Comparison of ENCODE assay signal across 8 mouse cellular contexts in genomic region chr2:128687558-128688120, GRCm38 (mm10). TPM values are rescaled to one million over a fixed set of nuclear protein-coding genes. Genes with fewer than 3 reads are reported as not detected.
DNase-seq lines count a peak whose midpoint lies in the region; ATAC-seq and TF ChIP-seq lines count a peak whose summit lies in the region.

No protein-coding gene starts in this region.

- H3K9ac ChIP-seq in limb, embryonic 12.5 days (replicated peaks) = peak overlapping the region; percentile 97
- peak overlapping the region; percentile 95 for H3K9ac ChIP-seq in neural tube, embryonic 15.5 days (replicated peaks)

- peaks cover 3% of the 10 kb centered on the region; the same call in 1 of the 2 replicates for H3K4me1 ChIP-seq in lung, adult 2 months (ENCODE audit: control insufficient read depth, insufficient read depth, low read length)
- peaks cover 9% of the 10 kb centered on the region for H3K4me1 ChIP-seq in embryonic fibroblast, embryonic 13.5 days (ENCODE audit: control insufficient read depth, insufficient read depth, low read length)
- H3K4me1 ChIP-seq in limb, embryonic 12.5 days (replicated peaks) = peaks cover 12% of the 10 kb centered on the region
- peaks cover 21% of the 10 kb centered on the region for H3K4me1 ChIP-seq in neural tube, embryonic 15.5 days

- ATAC-seq in limb, embryonic 12.5 days (ENCODE audit: insufficient number of reproducible peaks, insufficient read depth, low FRiP score, low TSS enrichment, low read depth) = peak; percentile 78
- peak; percentile 89 for ATAC-seq in neural tube, embryonic 15.5 days (ENCODE audit: low FRiP score)

- peak overlapping the region; percentile 79 for H3K4me2 ChIP-seq in limb, embryonic 12.5 days
- H3K4me2 ChIP-seq in neural tube, embryonic 15.5 days = peak overlapping the region; percentile 67

- H3K9me3 ChIP-seq in limb, embryonic 12.5 days = no peaks in the 10 kb centered on the region
- H3K9me3 ChIP-seq in neural tube, embryonic 15.5 days (replicated peaks) = no peaks in the 10 kb centered on the region

- WGBS in lung, adult 2 months = 43% methylated on average over 10 of the region's 10 CpGs
- 42% methylated on average over 10 of the region's 10 CpGs for WGBS in limb, embryonic 12.5 days
- 44% methylated on average over 10 of the region's 10 CpGs for WGBS in neural tube, embryonic 15.5 days

- H3K27ac ChIP-seq in embryonic fibroblast, embryonic 13.5 days (ENCODE audit: insufficient read depth, low read length) = peak overlapping the region; percentile 89
- peak overlapping the region; percentile 91 for H3K27ac ChIP-seq in limb, embryonic 12.5 days
- peak overlapping the region; percentile 95 for H3K27ac ChIP-seq in neural tube, embryonic 15.5 days (replicated peaks)

- no peaks in the 10 kb centered on the region for H3K27me3 ChIP-seq in limb, embryonic 12.5 days
- no peaks in the 10 kb centered on the region for H3K27me3 ChIP-seq in neural tube, embryonic 15.5 days (replicated peaks)

- DNase-seq in lung, adult 2 months = no peak
- DNase-seq in lung, postnatal 25 days (ENCODE audit: low spot score) = no peak
- DNase-seq in urinary bladder, adult 18-20 months (ENCODE audit: low spot score in 2 of 2) = no peak
- DNase-seq in adipocyte (ENCODE audit: low spot score) = no peak
- no peak for DNase-seq in thymus, postnatal 36 days

- no peak for TF ChIP-seq CTCF in lung, adult 2 months (IDR thresholded peaks at IDR 0.05; ENCODE audit: insufficient read depth, low read length)
- TF ChIP-seq CTCF in embryonic fibroblast, embryonic 13.5 days (IDR thresholded peaks at IDR 0.05; ENCODE audit: borderline replicate concordance, insufficient read depth, low read length) = no peak

- peaks cover 27% of the 10 kb centered on the region for H3K36me3 ChIP-seq in limb, embryonic 12.5 days
- no peaks in the 10 kb centered on the region for H3K36me3 ChIP-seq in neural tube, embryonic 15.5 days

- no peak for TF ChIP-seq POLR2A in lung, adult 2 months (IDR thresholded peaks at IDR 0.05; ENCODE audit: borderline replicate concordance, extremely low read depth, low read depth, low read length)
- no peak for TF ChIP-seq POLR2A in embryonic fibroblast, embryonic 13.5 days (IDR thresholded peaks at IDR 0.05; ENCODE audit: low read depth, low read length)

- peak overlapping the region; percentile 99 for H3K4me3 ChIP-seq in lung, adult 2 months (replicated peaks; ENCODE audit: extremely low read depth, low read depth, low read length)
- peak overlapping the region; percentile 94; the same call in 1 of the 2 replicates for H3K4me3 ChIP-seq in embryonic fibroblast, embryonic 13.5 days (ENCODE audit: insufficient read depth, low read length)
- H3K4me3 ChIP-seq in limb, embryonic 12.5 days (replicated peaks) = peak overlapping the region; percentile 93
- peak overlapping the region; percentile 96 for H3K4me3 ChIP-seq in neural tube, embryonic 15.5 days (replicated peaks)

RNA-seq across cellular contexts. Expression of gene Anapc1, which starts 0.4 kb away (rescaled TPM):
- polyA plus RNA-seq in lung, adult 2 months (2012; rRNA removed) = 46.5 and 48.1 TPM in 2 replicates
- 125 and 128 TPM in 2 replicates for polyA plus RNA-seq in embryonic fibroblast, embryonic 13.5 days (2011; ENCODE audit: insufficient read length, low read depth, missing spikeins)
- 89.8 and 90.0 TPM in 2 replicates for polyA plus RNA-seq in limb, embryonic 12.5 days (2016; fragmentation: Nextera tagmentation; extraction: Ambion mirVana)
- 34.2 and 40.9 TPM in 2 replicates for polyA plus RNA-seq in neural tube, embryonic 15.5 days (2015; fragmentation: Nextera tagmentation; extraction: Ambion mirVana)

RNA-seq across cellular contexts. Expression of gene Mertk, which starts 11.1 kb away (rescaled TPM):
- 9.9 and 12.6 TPM in 2 replicates for polyA plus RNA-seq in lung, adult 2 months (2012; rRNA removed)
- polyA plus RNA-seq in embryonic fibroblast, embryonic 13.5 days (2011; ENCODE audit: insufficient read length, low read depth, missing spikeins) = 7.3 and 9.3 TPM in 2 replicates
- polyA plus RNA-seq in limb, embryonic 12.5 days (2016; fragmentation: Nextera tagmentation; extraction: Ambion mirVana) = 20.0 and 21.0 TPM in 2 replicates
- polyA plus RNA-seq in neural tube, embryonic 15.5 days (2015; fragmentation: Nextera tagmentation; extraction: Ambion mirVana) = 2.2 and 3.1 TPM in 2 replicates
